Mouse (Mus musculus) olfactory bulb, adult 2 months (tissue): Measurements from ENCODE around the gene Ano2. TPM values are rescaled to one million over a fixed set of nuclear protein-coding genes. Genes with fewer than 3 reads are reported as not detected.

Experiments
- H3K27ac ChIP-seq: fragments of 200-500 bp; 2 replicates; pipeline ENCODE4 v1.5.1; 2012; ENCODE audit warnings: low read depth, low read length; ENCODE audit not compliant: insufficient read depth
- H3K4me1 ChIP-seq: fragments of 200-500 bp; 2 replicates; pipeline ENCODE4 v1.6.1; 2012; ENCODE audit warnings: low read length; ENCODE audit not compliant: control insufficient read depth, insufficient read depth
- H3K4me3 ChIP-seq: fragments of 200-500 bp; 2 replicates; pipeline ENCODE4 v1.5.1; 2012; ENCODE audit warnings: mild to moderate bottlenecking, low read depth, low read length, moderate library complexity; ENCODE audit not compliant: insufficient read depth
- CTCF ChIP-seq: fragments of 200-500 bp; IDR thresholded peaks from 2 replicates; pipeline ENCODE4 v1.5.1; 2012; ENCODE audit warnings: low read depth, mild to moderate bottlenecking, low read length, moderate library complexity; ENCODE audit not compliant: insufficient read depth
- POLR2A ChIP-seq: fragments of 200-500 bp; IDR thresholded peaks from 2 replicates; pipeline ENCODE4 v1.6.1; 2012; ENCODE audit warnings: mild to moderate bottlenecking, low read depth, low read length, moderate library complexity; ENCODE audit not compliant: insufficient read depth
- WGBS: fragments of 180-500 bp; shearing (Covaris S2); methylation state at CpG from one replicate; pipeline ENCODE4 v1.1.7; 2018; 5-methylcytosine and 5-hydroxymethylcytosine counted together
- polyA plus RNA-seq: library from polyadenylated mRNA; stranded (reverse); fragments of >200 nt; gene quantifications from 2 replicates; pipeline ENCODE4 v1.2.4, GENCODE M21; 2012; ENCODE audit warnings: low replicate concordance; ENCODE audit not compliant: missing spikeins, insufficient read depth, insufficient read length

Ano2 gene
- polyA plus RNA-seq, 1 experiment, result not detected

DNA sequence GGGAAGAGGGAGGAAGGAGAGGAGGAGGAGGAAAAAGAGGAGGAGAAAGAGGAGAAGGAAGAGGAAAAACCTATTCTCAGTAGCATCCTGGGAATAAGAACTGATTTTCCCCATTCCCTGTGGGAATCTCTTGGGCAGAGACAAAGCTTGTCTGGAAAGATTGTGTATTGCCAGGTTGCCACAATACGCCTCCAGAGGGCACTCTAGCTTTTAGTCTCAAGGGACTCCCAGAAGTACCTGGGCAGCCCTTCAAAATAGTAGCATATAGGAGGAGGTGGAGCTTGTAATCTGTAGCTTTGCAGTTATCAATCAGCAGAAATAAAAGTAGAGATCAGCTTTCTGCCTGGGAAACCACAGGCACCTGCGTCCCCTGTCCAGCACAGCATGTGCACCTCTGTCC, 178.3 kb downstream of the Ano2 start:
- no peak overlapping the region for H3K27ac ChIP-seq
- no peak overlapping the region for H3K4me3 ChIP-seq
- WGBS, result 18% methylated on average over 2 of the region's 2 CpGs
- TF ChIP-seq CTCF, result no peak
- TF ChIP-seq POLR2A, result no peak
- no peaks in the 10 kb centered on the region for H3K4me1 ChIP-seq

DNA sequence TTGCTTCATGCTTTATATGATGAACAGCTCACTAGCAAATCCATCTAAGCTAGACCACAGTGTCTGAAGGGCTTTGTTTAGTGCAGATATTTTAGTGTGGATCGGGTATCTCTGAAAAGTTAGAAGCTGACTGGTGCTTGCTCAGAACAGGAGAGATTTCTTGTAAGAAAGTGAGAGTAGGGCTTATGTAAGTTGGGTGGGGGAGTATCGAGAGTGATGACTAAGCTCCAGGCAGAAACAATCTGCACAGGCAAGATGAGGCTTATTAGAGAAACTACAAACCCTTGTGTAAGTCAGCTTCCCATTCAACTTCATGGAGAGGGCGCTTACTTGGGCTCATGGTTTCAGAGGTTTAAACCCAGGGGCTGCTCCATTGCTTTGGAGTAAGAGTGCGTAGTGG, 181.3 kb downstream of the Ano2 start:
- TF ChIP-seq POLR2A (no peak), CTCF (no peak)
- no peaks in the 10 kb centered on the region for H3K4me1 ChIP-seq
- 74% methylated on average over 4 of the region's 4 CpGs for WGBS
- no peak overlapping the region for H3K27ac ChIP-seq
- H3K4me3 ChIP-seq, result no peak overlapping the region

DNA sequence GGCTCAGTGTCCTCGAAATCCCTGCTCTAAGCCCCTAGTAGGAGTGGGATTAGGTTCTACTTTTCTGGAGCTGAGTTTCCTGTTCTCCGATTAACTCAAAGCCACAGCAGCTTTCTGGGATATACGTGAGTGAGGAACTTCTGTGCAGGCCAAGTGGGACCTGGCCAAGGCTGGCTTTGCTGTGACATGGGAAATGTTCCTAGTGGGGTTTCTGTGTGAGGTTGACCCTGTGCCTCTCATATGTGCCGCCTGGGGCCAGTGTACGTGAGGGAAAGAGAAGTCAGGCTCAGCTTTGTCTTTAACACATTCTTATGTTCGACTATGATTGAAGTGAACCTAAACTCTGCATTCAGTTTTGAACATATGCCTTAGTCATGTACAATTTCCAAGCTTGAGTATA, 184.5 kb downstream of the Ano2 start:
- H3K27ac ChIP-seq, result no peak overlapping the region
- TF ChIP-seq POLR2A (no peak), CTCF (no peak)
- H3K4me3 ChIP-seq, result no peak overlapping the region
- no peaks in the 10 kb centered on the region for H3K4me1 ChIP-seq
- WGBS, result 87% methylated on average over 6 of the region's 6 CpGs

DNA sequence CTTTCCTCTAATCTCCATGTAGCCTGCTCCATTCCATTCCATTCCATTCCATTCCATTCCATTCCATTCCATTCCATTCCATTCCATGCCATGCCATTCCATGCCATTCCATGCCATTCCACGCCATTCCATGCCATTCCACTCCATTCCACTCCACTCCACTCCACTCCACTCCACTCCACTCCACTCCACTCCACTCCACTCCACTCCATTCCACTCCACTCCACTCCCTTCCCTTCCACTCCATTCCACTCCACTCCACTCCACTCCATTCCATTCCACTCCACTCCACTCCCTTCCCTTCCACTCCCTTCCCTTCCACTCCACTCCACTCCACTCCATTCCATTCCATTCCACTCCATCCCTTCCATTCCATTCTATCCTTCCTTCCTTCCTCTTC, 186.7 kb downstream of the Ano2 start:
- WGBS, result 86% methylated on average over 1 of the region's 1 CpGs
- no peak for TF ChIP-seq CTCF
- no peak for TF ChIP-seq POLR2A
- no peaks in the 10 kb centered on the region for H3K4me1 ChIP-seq
- H3K27ac ChIP-seq, result no peak overlapping the region
- H3K4me3 ChIP-seq, result no peak overlapping the region

DNA sequence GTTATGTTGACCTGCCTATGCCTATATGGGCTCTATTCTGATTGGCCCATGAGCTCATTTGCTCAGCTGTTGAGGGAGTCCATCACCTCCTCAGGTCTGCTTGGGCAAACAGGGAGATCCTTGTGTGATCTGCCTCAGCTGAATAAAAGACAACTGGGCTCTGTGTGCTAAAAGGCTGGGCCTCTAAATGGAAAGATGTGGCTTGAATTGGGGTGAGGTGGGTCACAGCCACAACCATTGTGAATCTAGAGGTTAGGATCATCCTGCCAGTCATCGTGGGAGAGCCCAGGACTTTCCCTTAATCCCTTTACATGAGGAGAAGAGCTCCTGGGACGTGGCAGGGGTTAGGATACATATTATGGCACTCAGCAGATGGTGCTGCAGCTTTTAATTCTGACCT, 188.5 kb downstream of the Ano2 start:
- TF ChIP-seq CTCF (no peak), POLR2A (no peak)
- H3K27ac ChIP-seq, result no peak overlapping the region
- H3K4me3 ChIP-seq, result no peak overlapping the region
- no peaks in the 10 kb centered on the region for H3K4me1 ChIP-seq
- WGBS, result 77% methylated on average over 2 of the region's 2 CpGs

DNA sequence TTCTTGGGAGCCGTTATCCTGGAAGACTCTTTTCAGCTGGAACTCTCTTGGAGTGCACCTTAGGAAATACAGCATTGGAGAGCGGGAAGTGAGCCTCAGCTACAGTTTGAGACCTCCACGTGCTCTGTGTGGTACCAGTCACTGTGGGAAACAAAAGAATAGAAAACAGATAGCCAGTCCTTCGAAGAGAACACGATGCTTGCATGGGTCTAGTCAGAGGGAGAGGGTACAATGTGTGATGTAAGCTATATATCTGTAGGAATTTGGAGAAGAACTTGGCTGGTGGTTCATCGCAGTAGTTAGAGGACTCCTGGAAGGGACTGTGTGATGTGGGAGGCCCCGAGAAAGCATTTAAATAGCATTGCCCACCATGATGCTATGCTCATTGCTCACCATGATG, 189.1 kb downstream of the Ano2 start:
- no peak overlapping the region for H3K4me3 ChIP-seq
- no peak overlapping the region for H3K27ac ChIP-seq
- WGBS, result 90% methylated on average over 7 of the region's 7 CpGs
- no peak for TF ChIP-seq POLR2A
- no peak for TF ChIP-seq CTCF
- H3K4me1 ChIP-seq, result no peaks in the 10 kb centered on the region

DNA sequence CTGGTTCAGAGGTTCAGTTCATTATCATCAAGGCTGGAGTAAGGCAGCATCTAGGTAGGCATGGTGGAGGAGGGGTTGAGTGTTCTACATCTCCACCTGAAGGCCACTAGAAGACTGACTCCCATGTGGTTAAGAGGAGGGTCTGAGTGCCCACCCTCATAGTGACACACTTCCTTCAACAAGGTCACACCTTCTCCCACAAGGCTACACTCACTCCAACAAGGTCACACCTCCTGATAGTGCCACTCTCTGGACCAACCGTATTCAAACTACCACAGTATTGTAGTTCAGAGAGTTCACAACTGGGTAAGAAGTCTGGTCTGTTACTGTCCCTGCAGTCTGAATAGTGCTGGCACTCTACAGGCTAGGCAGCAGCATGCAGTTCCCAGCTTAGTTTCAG, 198.4 kb downstream of the Ano2 start:
- WGBS, result 100% methylated on average over 1 of the region's 1 CpGs
- H3K4me1 ChIP-seq, result no peaks in the 10 kb centered on the region
- no peak overlapping the region for H3K4me3 ChIP-seq
- TF ChIP-seq POLR2A, result no peak
- no peak for TF ChIP-seq CTCF
- no peak overlapping the region for H3K27ac ChIP-seq

DNA sequence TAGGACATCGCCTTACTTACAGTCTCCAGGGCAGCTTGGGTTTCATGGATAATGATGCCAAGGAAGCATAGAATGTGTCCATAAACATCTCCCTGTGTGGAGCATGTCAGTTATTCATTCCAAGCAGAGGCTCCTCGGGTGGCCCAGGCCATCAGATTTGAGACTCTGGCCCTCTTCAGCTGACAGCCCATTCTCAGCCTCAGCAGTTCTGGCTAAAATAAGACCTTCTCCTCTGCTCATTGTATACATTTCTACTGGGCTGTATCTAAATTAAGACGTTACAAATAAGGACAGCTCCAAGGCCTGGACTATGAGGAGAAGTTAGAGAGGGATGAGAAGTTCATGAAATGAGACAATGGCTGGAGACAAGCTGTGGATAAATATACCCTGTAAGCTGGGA, 204.1 kb downstream of the Ano2 start:
- Histone ChIP-seq H3K27ac (no peak overlapping the region), H3K4me1 (no peaks in the 10 kb centered on the region), H3K4me3 (no peak overlapping the region)
- TF ChIP-seq CTCF, result no peak
- TF ChIP-seq POLR2A, result no peak
- WGBS, result 89% methylated on average over 3 of the region's 3 CpGs

DNA sequence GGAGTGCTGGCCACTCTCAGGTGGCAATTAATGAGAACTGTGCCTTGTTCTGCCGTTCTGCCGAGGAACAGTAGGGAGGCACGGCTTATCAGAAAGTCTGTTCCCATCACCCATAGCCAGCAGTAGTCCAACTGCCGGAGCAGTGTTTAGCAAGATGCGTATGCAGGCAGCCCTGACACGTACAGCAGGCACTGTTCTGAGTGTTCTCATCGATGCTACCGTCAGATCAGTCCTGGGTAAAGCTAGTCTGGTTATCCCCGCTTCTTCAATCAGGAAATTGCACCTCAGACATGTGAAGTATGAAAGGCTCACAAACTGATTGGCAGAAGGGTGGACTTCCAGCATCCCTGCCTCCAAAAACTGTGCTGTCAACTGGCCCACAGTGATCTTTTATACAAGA, 224.2 kb downstream of the Ano2 start:
- H3K4me1 ChIP-seq, result no peaks in the 10 kb centered on the region
- TF ChIP-seq POLR2A (no peak), CTCF (no peak)
- WGBS, result 79% methylated on average over 9 of the region's 9 CpGs
- H3K27ac ChIP-seq, result no peak overlapping the region
- H3K4me3 ChIP-seq, result no peak overlapping the region

DNA sequence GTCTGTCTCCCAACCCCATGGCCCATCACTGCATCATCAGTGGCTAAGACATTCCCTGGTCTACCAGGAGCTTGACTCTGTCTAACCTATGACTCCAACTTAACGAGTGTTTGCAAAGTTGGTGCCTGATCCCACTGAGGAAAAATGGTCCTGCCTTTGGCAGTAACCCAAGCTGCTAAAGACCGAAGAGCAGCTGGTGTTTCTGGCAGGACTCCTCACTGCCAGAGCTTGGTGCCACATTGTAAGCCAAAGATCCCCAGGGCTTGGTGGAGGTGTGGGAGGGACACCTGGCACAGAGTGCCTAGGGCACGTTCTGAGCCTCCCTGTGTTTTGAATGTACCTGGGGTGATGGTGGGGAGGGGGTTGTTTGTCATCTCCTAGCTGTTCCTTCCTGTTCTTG, 232.5 kb downstream of the Ano2 start:
- no peak overlapping the region for H3K27ac ChIP-seq
- TF ChIP-seq POLR2A (no peak), CTCF (no peak)
- H3K4me3 ChIP-seq, result no peak overlapping the region
- peaks cover 3% of the 10 kb centered on the region; the same call in 1 of the 2 replicates for H3K4me1 ChIP-seq
- 21% methylated on average over 3 of the region's 3 CpGs for WGBS

DNA sequence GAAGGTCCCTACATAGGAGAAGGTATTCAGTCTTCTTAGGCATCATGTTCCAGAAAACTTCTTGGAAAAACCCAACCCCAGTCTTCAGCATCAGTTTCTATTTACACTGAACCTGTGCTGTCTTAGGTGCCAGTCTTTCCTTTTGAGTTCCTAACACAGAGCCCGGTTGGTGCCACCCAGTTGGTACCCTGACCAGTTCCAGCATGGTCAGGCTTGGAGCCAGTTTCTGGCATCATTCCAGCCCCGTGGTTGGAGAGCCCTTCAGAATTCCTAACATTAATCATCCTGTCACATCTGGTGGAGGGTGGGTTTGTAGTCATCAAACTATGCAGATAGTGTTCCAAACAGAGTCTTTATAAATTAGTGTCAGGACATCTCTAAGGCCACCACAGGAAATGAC, 234.8 kb downstream of the Ano2 start:
- 65% methylated on average over 2 of the region's 2 CpGs for WGBS
- no peak for TF ChIP-seq CTCF
- no peak for TF ChIP-seq POLR2A
- H3K4me1 ChIP-seq, result peaks cover 3% of the 10 kb centered on the region; the same call in 1 of the 2 replicates
- H3K27ac ChIP-seq, result no peak overlapping the region
- H3K4me3 ChIP-seq, result no peak overlapping the region
